Mouse (Mus musculus): ENCODE results near the gene Bpifc.

GRCm38 (mm10) chr10:85967411-85968156 is 44.1 kb downstream of the Bpifc start:
- TF ChIP-seq CTCF (IDR thresholded peaks at IDR 0.05; ENCODE audit: borderline replicate concordance, extremely low read depth, insufficient read depth, insufficient read length) (no peak), POLR2A (IDR thresholded peaks at IDR 0.05; ENCODE audit: borderline replicate concordance, extremely low read depth, insufficient read depth, insufficient read length, poor library complexity, severe bottlenecking) (no peak)
